In genomic region chr2:167866751-167867150, GRCm38 (mm10) we compare ENCODE assay signal across 8 mouse cellular contexts.
DNase-seq lines count a peak whose midpoint lies in the region; ATAC-seq and TF ChIP-seq lines count a peak whose summit lies in the region.

No protein-coding gene starts in this region.

- peak in 1 of 2 experiments; percentile 8 for DNase-seq in layer of hippocampus, adult 2 months (ENCODE audit: low spot score in 2 of 2)
- DNase-seq in layer of hippocampus, postnatal 14 days (ENCODE audit: low spot score in 2 of 2): no peak
- peak; percentile 43 for DNase-seq in brain, embryonic 14.5 days (ENCODE audit: low read depth)
- DNase-seq in limb, embryonic 10.5 days (ENCODE audit: low spot score): no peak
- peak; percentile 76 for DNase-seq in ovary, postnatal 14 days (ENCODE audit: low spot score)
- DNase-seq in forebrain, embryonic 10.5 days (ENCODE audit: extremely low spot score, low spot score): no peak
- no peak for DNase-seq in cerebellum, adult 9-10 months

- no peaks in the 10 kb centered on the region for H3K9me3 ChIP-seq in heart, embryonic 15.5 days (replicated peaks)
- H3K9me3 ChIP-seq in limb, embryonic 10.5 days (replicated peaks): no peaks in the 10 kb centered on the region
- no peaks in the 10 kb centered on the region for H3K9me3 ChIP-seq in forebrain, embryonic 10.5 days

- H3K27me3 ChIP-seq in heart, embryonic 15.5 days: peaks cover 10% of the 10 kb centered on the region; the same call in 1 of the 2 replicates
- 0 out of 2 replicates have a peak, but pooled peaks cover 3% of the 10 kb centered on the region for H3K27me3 ChIP-seq in limb, embryonic 10.5 days (ENCODE audit: low read depth, poor library complexity, severe bottlenecking)
- H3K27me3 ChIP-seq in forebrain, embryonic 10.5 days (ENCODE audit: poor library complexity, severe bottlenecking): peaks cover 8% of the 10 kb centered on the region; the same call in 1 of the 2 replicates

- H3K4me1 ChIP-seq in heart, embryonic 15.5 days (replicated peaks): peaks cover 42% of the 10 kb centered on the region
- peaks cover 20% of the 10 kb centered on the region for H3K4me1 ChIP-seq in limb, embryonic 10.5 days
- peaks cover 27% of the 10 kb centered on the region for H3K4me1 ChIP-seq in forebrain, embryonic 10.5 days

- H3K27ac ChIP-seq in layer of hippocampus, adult 2 months: no peak overlapping the region
- peak overlapping the region; percentile 69 for H3K27ac ChIP-seq in heart, embryonic 15.5 days
- peak overlapping the region; percentile 26; the same call in 1 of the 2 replicates for H3K27ac ChIP-seq in limb, embryonic 10.5 days
- H3K27ac ChIP-seq in forebrain, embryonic 10.5 days: no peak overlapping the region

- TF ChIP-seq POLR2A in brain, embryonic 14.5 days (IDR thresholded peaks at IDR 0.05; ENCODE audit: borderline replicate concordance, extremely low read depth, insufficient read depth, insufficient read length, poor library complexity, severe bottlenecking): no peak

- TF ChIP-seq CTCF in layer of hippocampus, adult 2 months (conservative IDR thresholded peaks at IDR 0.05): peak; percentile 47
- no peak for TF ChIP-seq CTCF in brain, embryonic 14.5 days (IDR thresholded peaks at IDR 0.05; ENCODE audit: borderline replicate concordance, extremely low read depth, insufficient read depth, insufficient read length)

- WGBS in heart, embryonic 15.5 days: 15% methylated on average over 10 of the region's 10 CpGs
- WGBS in limb, embryonic 10.5 days: 53% methylated on average over 10 of the region's 10 CpGs
- WGBS in forebrain, embryonic 10.5 days: 71% methylated on average over 10 of the region's 10 CpGs

- H3K36me3 ChIP-seq in heart, embryonic 15.5 days: no peaks in the 10 kb centered on the region
- H3K36me3 ChIP-seq in limb, embryonic 10.5 days: no peaks in the 10 kb centered on the region
- H3K36me3 ChIP-seq in forebrain, embryonic 10.5 days (replicated peaks): no peaks in the 10 kb centered on the region

- ATAC-seq in heart, embryonic 15.5 days (replicated peaks; ENCODE audit: insufficient number of reproducible peaks, insufficient read depth, low FRiP score, low read depth): peak; percentile 85

- no peak overlapping the region for H3K4me3 ChIP-seq in layer of hippocampus, adult 2 months
- no peak overlapping the region for H3K4me3 ChIP-seq in heart, embryonic 15.5 days
- no peak overlapping the region for H3K4me3 ChIP-seq in limb, embryonic 10.5 days
- no peak overlapping the region for H3K4me3 ChIP-seq in forebrain, embryonic 10.5 days

- H3K9ac ChIP-seq in heart, embryonic 15.5 days: no peak overlapping the region

- 0 out of 2 replicates have a peak overlapping the region, but pooled peaks have one; percentile 9 for H3K4me2 ChIP-seq in heart, embryonic 15.5 days

Comparison
In these comparisons a context has a peak if more than half of its experiments do, and no peak if none do; other contexts are left out.
1. DNase-seq: peak in brain, embryonic 14.5 days (single experiment) and ovary, postnatal 14 days (single experiment); none in layer of hippocampus, postnatal 14 days (0 of 2), limb, embryonic 10.5 days (single experiment), forebrain, embryonic 10.5 days (single experiment) and cerebellum, adult 9-10 months (single experiment).
2. H3K27ac ChIP-seq: peak in heart, embryonic 15.5 days (single experiment) and limb, embryonic 10.5 days (single experiment); none in layer of hippocampus, adult 2 months (single experiment) and forebrain, embryonic 10.5 days (single experiment).